19 mouse cellular contexts compared by ENCODE assay signal in the genomic region with DNA sequence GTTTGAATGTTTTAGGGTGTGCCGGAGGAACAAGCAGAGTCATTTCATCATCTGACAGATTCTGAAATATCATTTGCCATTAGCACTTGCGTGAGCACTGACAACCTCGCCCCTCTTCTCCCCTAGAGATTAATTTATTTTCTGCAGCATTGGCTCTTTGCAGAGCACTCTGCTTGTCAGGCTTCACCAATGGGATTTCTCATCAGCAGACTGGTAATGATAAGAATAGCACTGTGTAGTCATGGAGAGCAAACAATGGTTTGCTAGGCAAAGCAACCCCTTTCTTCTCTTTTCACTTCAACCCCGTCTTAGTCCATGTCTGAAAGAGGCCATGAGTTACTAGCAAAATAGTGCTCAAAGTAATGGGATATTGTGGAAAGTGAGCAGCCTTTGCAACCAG.
A peak's percentile ranks its signal among the peaks of the same experiment; 100 is the strongest.
DNase-seq lines count a peak whose midpoint lies in the region; ATAC-seq and TF ChIP-seq lines count a peak whose summit lies in the region.
"Had no signal": no experiment of that assay in that cellular context is flagged by ENCODE, and none has a peak within 500 bp of the region (broad histone marks: within the 10 kb centered on the region; RNA-seq: fewer than 3 reads in every experiment).

No protein-coding gene starts in this region.

- H3K9ac ChIP-seq in hindbrain, embryonic 11.5 days (ENCODE audit: low read depth, low read length) = no peak overlapping the region
- H3K9ac ChIP-seq in midbrain, embryonic 11.5 days (ENCODE audit: low read length) = no peak overlapping the region
- H3K9ac ChIP-seq in neural tube, embryonic 14.5 days (replicated peaks; ENCODE audit: low read depth, low read length) = no peak overlapping the region
- no peak overlapping the region for H3K9ac ChIP-seq in heart, adult 2 months (ENCODE audit: low read depth, low read length)
- H3K9ac ChIP-seq: embryonic facial prominence, embryonic 12.5 days had no signal

- H3K27ac ChIP-seq in hindbrain, embryonic 11.5 days (ENCODE audit: low read depth, low read length) = 0 out of 2 replicates have a peak overlapping the region, but pooled peaks have one; percentile 36
- H3K27ac ChIP-seq in midbrain, embryonic 11.5 days (ENCODE audit: low read depth, low read length) = no peak overlapping the region
- no peak overlapping the region for H3K27ac ChIP-seq in neural tube, embryonic 14.5 days (ENCODE audit: low read depth, low read length)
- no peak overlapping the region for H3K27ac ChIP-seq in heart, adult 2 months
- H3K27ac ChIP-seq: embryonic facial prominence, embryonic 12.5 days had no signal

- ATAC-seq in hindbrain, embryonic 11.5 days (ENCODE audit: low FRiP score) = peak; percentile 84
- ATAC-seq in midbrain, embryonic 11.5 days (ENCODE audit: low FRiP score) = peak; percentile 72
- ATAC-seq in neural tube, embryonic 14.5 days (ENCODE audit: low read depth) = peak; percentile 72; the same call in 1 of the 2 replicates
- no peak for ATAC-seq in frontal cortex, adult (ENCODE audit: low TSS enrichment)
- ATAC-seq: inflammation-experienced regulatory T-cells, adult 6 months had no signal

- intact Hi-C loops in heart, adult 2 months (cut with DNase I) = no loop called here

- no peak overlapping the region for H3K4me3 ChIP-seq in hindbrain, embryonic 11.5 days (ENCODE audit: low read depth, low read length)
- no peak overlapping the region for H3K4me3 ChIP-seq in midbrain, embryonic 11.5 days (ENCODE audit: low read depth, low read length)
- no peak overlapping the region for H3K4me3 ChIP-seq in neural tube, embryonic 14.5 days (ENCODE audit: low read depth, low read length)
- no peak overlapping the region for H3K4me3 ChIP-seq in heart, adult 2 months
- H3K4me3 ChIP-seq: embryonic facial prominence, embryonic 12.5 days had no signal

- 53% methylated on average over 4 of the region's 4 CpGs for WGBS in hindbrain, embryonic 11.5 days
- 48% methylated on average over 4 of the region's 4 CpGs for WGBS in midbrain, embryonic 11.5 days
- 27% methylated on average over 4 of the region's 4 CpGs for WGBS in neural tube, embryonic 14.5 days
- WGBS in heart, adult 2 months = 50% methylated on average over 4 of the region's 4 CpGs

- no peaks in the 10 kb centered on the region for H3K4me1 ChIP-seq in hindbrain, embryonic 11.5 days (replicated peaks; ENCODE audit: control insufficient read depth, insufficient read depth, low read length)
- H3K4me1 ChIP-seq in midbrain, embryonic 11.5 days (ENCODE audit: control insufficient read depth, insufficient read depth, low read length) = no peaks in the 10 kb centered on the region
- no peaks in the 10 kb centered on the region for H3K4me1 ChIP-seq in neural tube, embryonic 14.5 days (ENCODE audit: control insufficient read depth, insufficient read depth, low read length)
- no peaks in the 10 kb centered on the region for H3K4me1 ChIP-seq in heart, adult 2 months (ENCODE audit: control insufficient read depth, insufficient read depth, low read length)
- H3K4me1 ChIP-seq: embryonic facial prominence, embryonic 12.5 days had no signal

- no peak for TF ChIP-seq POLR2A in heart, adult 2 months (IDR thresholded peaks at IDR 0.05; ENCODE audit: insufficient read depth, low read depth, low read length)

- no peaks in the 10 kb centered on the region for H3K27me3 ChIP-seq in hindbrain, embryonic 11.5 days (ENCODE audit: control insufficient read depth, insufficient read depth, low read length)
- no peaks in the 10 kb centered on the region for H3K27me3 ChIP-seq in midbrain, embryonic 11.5 days (ENCODE audit: control insufficient read depth, insufficient read depth, low read length)
- no peaks in the 10 kb centered on the region for H3K27me3 ChIP-seq in neural tube, embryonic 14.5 days (ENCODE audit: control insufficient read depth, insufficient read depth, low read length)
- H3K27me3 ChIP-seq in heart, adult 2 months (ENCODE audit: control insufficient read depth, insufficient read depth, low read length) = no peaks in the 10 kb centered on the region
- H3K27me3 ChIP-seq: embryonic facial prominence, embryonic 12.5 days had no signal

- no peak for TF ChIP-seq CTCF in heart, adult 2 months (IDR thresholded peaks at IDR 0.05)

- peak; percentile 6 for DNase-seq in layer of hippocampus, adult 9-11 months
- no peak for DNase-seq in layer of hippocampus, adult 8-10 months (ENCODE audit: low spot score in 2 of 2)
- DNase-seq in hindbrain, embryonic 11.5 days (ENCODE audit: low spot score) = peak; percentile 10
- DNase-seq in midbrain, embryonic 11.5 days (ENCODE audit: low spot score, missing footprints) = no peak
- DNase-seq in heart, adult 2 months = no peak
- DNase-seq: adrenal gland, postnatal 10 days; B cell, adult 2 months; cerebellum, adult 18-20 months; gastrocnemius, postnatal 10 days; heart, postnatal 14 days; kidney, adult 9 months; kidney, postnatal 4 days; lung, adult 18-20 months; retina, postnatal 1 day had no signal

- H3K9me3 ChIP-seq in hindbrain, embryonic 11.5 days (ENCODE audit: control insufficient read depth, low read length) = no peaks in the 10 kb centered on the region
- no peaks in the 10 kb centered on the region for H3K9me3 ChIP-seq in midbrain, embryonic 11.5 days (ENCODE audit: control insufficient read depth, low read length)
- H3K9me3 ChIP-seq in neural tube, embryonic 14.5 days (ENCODE audit: control insufficient read depth, low read length) = no peaks in the 10 kb centered on the region
- H3K9me3 ChIP-seq: embryonic facial prominence, embryonic 12.5 days had no signal

- no peak for TF ChIP-seq EP300 in heart, adult 2 months (IDR thresholded peaks at IDR 0.05; ENCODE audit: insufficient read depth, low read depth, low read length)

- H3K36me3 ChIP-seq in hindbrain, embryonic 11.5 days (ENCODE audit: control insufficient read depth, insufficient read depth, low read length) = no peaks in the 10 kb centered on the region
- H3K36me3 ChIP-seq in midbrain, embryonic 11.5 days (ENCODE audit: control insufficient read depth, insufficient read depth, low read length) = no peaks in the 10 kb centered on the region
- no peaks in the 10 kb centered on the region for H3K36me3 ChIP-seq in neural tube, embryonic 14.5 days (ENCODE audit: control insufficient read depth, insufficient read depth, low read length)
- H3K36me3 ChIP-seq in heart, adult 2 months (ENCODE audit: control insufficient read depth, insufficient read depth, low read length) = no peaks in the 10 kb centered on the region
- H3K36me3 ChIP-seq: embryonic facial prominence, embryonic 12.5 days had no signal

- H3K79me2 ChIP-seq in heart, adult 2 months (replicated peaks; ENCODE audit: control insufficient read depth, insufficient read depth, low read length) = no peaks in the 10 kb centered on the region

- no peak overlapping the region for H3K4me2 ChIP-seq in hindbrain, embryonic 11.5 days (replicated peaks; ENCODE audit: low read depth, low read length)
- H3K4me2 ChIP-seq in midbrain, embryonic 11.5 days = no peak overlapping the region
- no peak overlapping the region for H3K4me2 ChIP-seq in neural tube, embryonic 14.5 days (ENCODE audit: low read depth, low read length)
- H3K4me2 ChIP-seq: embryonic facial prominence, embryonic 12.5 days; heart, embryonic 11.5 days had no signal

Comparison
In these comparisons a context has a peak if more than half of its experiments do, and no peak if none do; other contexts are left out.
1. DNase-seq: peak in layer of hippocampus, adult 9-11 months (single experiment) and hindbrain, embryonic 11.5 days (single experiment); none in layer of hippocampus, adult 8-10 months (0 of 2), midbrain, embryonic 11.5 days (single experiment) and heart, adult 2 months (0 of 2).